Mouse (Mus musculus) kidney, embryonic 14.5 days (tissue): ENCODE data around the gene Arap2. TPM values are rescaled to one million over a fixed set of nuclear protein-coding genes. Genes with fewer than 3 reads are reported as not detected.
A peak's percentile ranks its signal among the peaks of the same experiment; 100 is the strongest.

Experiments
- ATAC-seq: fragments of 200-750 bp; cut with Nextera tagmentation; 2 replicates; pipeline ENCODE4 v1.8.0; 2017; ENCODE audit warnings: moderate number of reproducible peaks, mild to moderate bottlenecking, moderate TSS enrichment, moderate library complexity; ENCODE audit not compliant: low FRiP score, low TSS enrichment
- H3K27ac ChIP-seq: fragments of 300-500 bp; sonication (generic); 2 replicates; pipeline ENCODE4 v1.5.1; 2014; ENCODE audit warnings: low read depth, mild to moderate bottlenecking, low read length, moderate library complexity, mixed read lengths
- H3K27me3 ChIP-seq: fragments of 300-500 bp; sonication (generic); 2 replicates; pipeline ENCODE4 v1.6.1; 2014; ENCODE audit warnings: mild to moderate bottlenecking, low read length; ENCODE audit not compliant: control insufficient read depth, insufficient read depth
- H3K36me3 ChIP-seq: fragments of 300-500 bp; sonication (generic); 2 replicates; pipeline ENCODE4 v1.6.1; 2014; ENCODE audit warnings: low read length, mixed read lengths; ENCODE audit not compliant: control insufficient read depth, insufficient read depth
- H3K4me1 ChIP-seq: fragments of 300-500 bp; sonication (generic); 2 replicates; pipeline ENCODE4 v1.6.1; 2014; ENCODE audit warnings: low read length, mixed read lengths; ENCODE audit not compliant: control insufficient read depth, insufficient read depth
- H3K4me2 ChIP-seq: fragments of 300-500 bp; sonication (generic); replicated peaks from 2 replicates; pipeline ENCODE4 v1.6.1; 2014; ENCODE audit warnings: low read depth, mild to moderate bottlenecking, low read length
- H3K4me3 ChIP-seq: fragments of 300-500 bp; sonication (generic); 2 replicates; pipeline ENCODE4 v1.5.1; 2014; ENCODE audit warnings: mild to moderate bottlenecking, low read length
- H3K9ac ChIP-seq: fragments of 300-500 bp; sonication (generic); 2 replicates; pipeline ENCODE4 v1.6.1; 2014; ENCODE audit warnings: low read depth, mild to moderate bottlenecking, low read length, moderate library complexity
- H3K9me3 ChIP-seq: fragments of 300-500 bp; sonication (generic); 2 replicates; pipeline ENCODE4 v1.6.1; 2016; ENCODE audit warnings: low read length; ENCODE audit not compliant: control insufficient read depth
- WGBS: fragments of 180-500 bp; shearing (Covaris S2); extraction: QIAGEN DNeasy Blood & Tissue Kit; methylation state at CpG from one replicate; pipeline ENCODE4 v1.1.7; 2014; 5-methylcytosine and 5-hydroxymethylcytosine counted together
- polyA plus RNA-seq: library from polyadenylated mRNA; unstranded; fragments of >200 nt; fragmentation: Nextera tagmentation; extraction: Ambion mirVana; gene quantifications from 2 replicates; pipeline ENCODE4 v1.2.1, GENCODE M21; 2014

Gene Arap2
- 2.0 and 3.6 TPM in 2 replicates for polyA plus RNA-seq

GRCm38 (mm10) chr5:62765784-62766701 is at the start of gene Arap2:
Arap2 (minus strand) TSS chr5:62766159.
- Histone ChIP-seq H3K9me3 (no peaks in the 10 kb centered on the region), H3K4me3 (peak within 1 kb of the TSS; percentile 62), H3K36me3 (no peaks in the 10 kb centered on the region), H3K9ac (peak within 1 kb of the TSS; percentile 60), H3K4me2 (peak within 1 kb of the TSS; percentile 77), H3K27me3 (no peaks in the 10 kb centered on the region; the same call in 1 of the 2 replicates), H3K27ac (no peak within 1 kb of the TSS), H3K4me1 (no peaks in the 10 kb centered on the region)
- peak; percentile 96 for ATAC-seq
- under 1% methylated on average over 87 of the region's 106 CpGs for WGBS

- H3K27ac ChIP-seq, result no peak overlapping the region
- whole genome bisulfite sequencing, result 63% methylated on average over 1 of the region's 1 CpGs
- no peaks in the 10 kb centered on the region for H3K4me1 ChIP-seq
- no peak overlapping the region for H3K9ac ChIP-seq
- no peaks in the 10 kb centered on the region for H3K27me3 ChIP-seq
- no peaks in the 10 kb centered on the region for H3K9me3 ChIP-seq
- H3K4me3 ChIP-seq, result no peak overlapping the region
- ATAC-seq, result no peak
- H3K4me2 ChIP-seq, result no peak overlapping the region
- H3K36me3 ChIP-seq, result no peaks in the 10 kb centered on the region
These were observed 49.8 kb upstream of the Arap2 start for GRCm38 (mm10) chr5:62815741-62816140.

- Histone ChIP-seq H3K4me1 (no peaks in the 10 kb centered on the region), H3K9me3 (no peaks in the 10 kb centered on the region), H3K27ac (no peak overlapping the region), H3K36me3 (no peaks in the 10 kb centered on the region), H3K4me2 (no peak overlapping the region), H3K9ac (no peak overlapping the region), H3K27me3 (no peaks in the 10 kb centered on the region), H3K4me3 (no peak overlapping the region)
- no peak for ATAC-seq
- 70% methylated on average over 1 of the region's 1 CpGs for WGBS
These were observed 48.1 kb upstream of the Arap2 start for GRCm38 (mm10) chr5:62814072-62814414.

- Histone ChIP-seq H3K27me3 (no peaks in the 10 kb centered on the region), H3K4me1 (no peaks in the 10 kb centered on the region), H3K36me3 (no peaks in the 10 kb centered on the region), H3K27ac (no peak within 1 kb of the TSS), H3K4me2 (no peak within 1 kb of the TSS), H3K9me3 (peaks cover under 1% of the 10 kb centered on the region; the same call in 1 of the 2 replicates), H3K9ac (no peak within 1 kb of the TSS), H3K4me3 (no peak within 1 kb of the TSS)
- ATAC-seq, result no peak
- WGBS, result 86% methylated on average over 6 of the region's 6 CpGs
These were observed 47.6 kb upstream of the Arap2 start, which contains the start of gene Dthd1 for GRCm38 (mm10) chr5:62813402-62814071. Dthd1 (plus strand) TSS chr5:62813823.

- H3K9me3 ChIP-seq, result no peaks in the 10 kb centered on the region
- no peaks in the 10 kb centered on the region for H3K36me3 ChIP-seq
- WGBS, result 83% methylated on average over 1 of the region's 1 CpGs
- H3K27me3 ChIP-seq, result no peaks in the 10 kb centered on the region
- no peak overlapping the region for H3K4me2 ChIP-seq
- H3K27ac ChIP-seq, result no peak overlapping the region
- H3K9ac ChIP-seq, result no peak overlapping the region
- no peaks in the 10 kb centered on the region for H3K4me1 ChIP-seq
- no peak overlapping the region for H3K4me3 ChIP-seq
- no peak for ATAC-seq
These were observed 26.8 kb upstream of the Arap2 start for GRCm38 (mm10) chr5:62792776-62793175.

GRCm38 (mm10) chr5:62790921-62791564 is 25.1 kb upstream of the Arap2 start:
- no peak overlapping the region for H3K4me3 ChIP-seq
- WGBS, result 92% methylated on average over 5 of the region's 5 CpGs
- H3K4me2 ChIP-seq, result no peak overlapping the region

GRCm38 (mm10) chr5:62786809-62787208 is 20.9 kb upstream of the Arap2 start:
- WGBS, result 82% methylated on average over 3 of the region's 3 CpGs
- no peaks in the 10 kb centered on the region for H3K27me3 ChIP-seq
- ATAC-seq, result no peak

More at GRCm38 (mm10) chr5:62790921-62791564, 25.1 kb upstream of the Arap2 start:
- no peak for ATAC-seq
- Histone ChIP-seq H3K27ac (no peak overlapping the region), H3K36me3 (no peaks in the 10 kb centered on the region), H3K27me3 (no peaks in the 10 kb centered on the region), H3K9me3 (no peaks in the 10 kb centered on the region), H3K9ac (no peak overlapping the region), H3K4me1 (no peaks in the 10 kb centered on the region)

GRCm38 (mm10) chr5:62778682-62779081 is 12.7 kb upstream of the Arap2 start:
- H3K27me3 ChIP-seq, result no peaks in the 10 kb centered on the region
- no peak for ATAC-seq
- H3K36me3 ChIP-seq, result no peaks in the 10 kb centered on the region
- no peak overlapping the region for H3K9ac ChIP-seq
- H3K4me2 ChIP-seq, result no peak overlapping the region
- H3K27ac ChIP-seq, result no peak overlapping the region
- 77% methylated on average over 5 of the region's 5 CpGs for WGBS
- no peak overlapping the region for H3K4me3 ChIP-seq
- H3K9me3 ChIP-seq, result no peaks in the 10 kb centered on the region
- no peaks in the 10 kb centered on the region for H3K4me1 ChIP-seq

More at GRCm38 (mm10) chr5:62786809-62787208, 20.9 kb upstream of the Arap2 start:
- no peak overlapping the region for H3K27ac ChIP-seq
- H3K4me1 ChIP-seq, result no peaks in the 10 kb centered on the region
- no peak overlapping the region for H3K4me2 ChIP-seq
- H3K9ac ChIP-seq, result no peak overlapping the region
- no peak overlapping the region for H3K4me3 ChIP-seq
- H3K36me3 ChIP-seq, result no peaks in the 10 kb centered on the region
- no peaks in the 10 kb centered on the region for H3K9me3 ChIP-seq
